Mouse (Mus musculus): ENCODE results near the gene Tmc4. TPM values are rescaled to one million over a fixed set of nuclear protein-coding genes. Genes with fewer than 3 reads are reported as not detected.

The Tmc4 gene
- polyA plus RNA-seq, 1 experiment, result 0.05 TPM

DNA sequence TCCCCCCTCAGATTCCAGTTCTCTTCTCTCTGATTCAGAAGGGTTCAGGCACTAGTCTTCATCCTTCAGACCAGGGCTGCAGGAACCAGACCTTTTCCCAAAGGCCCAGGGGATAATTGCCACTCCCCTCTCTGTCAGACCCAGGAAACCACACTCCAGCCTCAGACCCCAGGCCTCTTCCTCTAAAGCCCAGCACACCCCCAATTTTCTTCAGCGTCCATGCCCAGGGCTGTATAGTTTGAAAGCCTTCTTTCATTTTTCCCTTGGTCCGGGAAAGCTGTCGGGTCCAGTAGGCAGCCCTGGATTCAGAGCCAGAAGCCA is 2.2 kb downstream of the Tmc4 start:
- no peak overlapping the region for H3K4me3 ChIP-seq (replicated peaks)
- no peaks in the 10 kb centered on the region for H3K9me3 ChIP-seq (ENCODE audit: control insufficient read depth, low read length)
- TF ChIP-seq GATA1 (IDR thresholded peaks at IDR 0.05; ENCODE audit: low read length) (no peak), TAL1 (IDR thresholded peaks at IDR 0.05; ENCODE audit: low read length) (no peak)
- H3K27me3 ChIP-seq (ENCODE audit: control insufficient read depth), result no peaks in the 10 kb centered on the region
- no peaks in the 10 kb centered on the region; the same call in 1 of the 2 replicates for H3K36me3 ChIP-seq (ENCODE audit: control insufficient read depth)
- H3K4me1 ChIP-seq (ENCODE audit: control insufficient read depth), result peaks cover 2% of the 10 kb centered on the region; the same call in 1 of the 2 replicates

DNA sequence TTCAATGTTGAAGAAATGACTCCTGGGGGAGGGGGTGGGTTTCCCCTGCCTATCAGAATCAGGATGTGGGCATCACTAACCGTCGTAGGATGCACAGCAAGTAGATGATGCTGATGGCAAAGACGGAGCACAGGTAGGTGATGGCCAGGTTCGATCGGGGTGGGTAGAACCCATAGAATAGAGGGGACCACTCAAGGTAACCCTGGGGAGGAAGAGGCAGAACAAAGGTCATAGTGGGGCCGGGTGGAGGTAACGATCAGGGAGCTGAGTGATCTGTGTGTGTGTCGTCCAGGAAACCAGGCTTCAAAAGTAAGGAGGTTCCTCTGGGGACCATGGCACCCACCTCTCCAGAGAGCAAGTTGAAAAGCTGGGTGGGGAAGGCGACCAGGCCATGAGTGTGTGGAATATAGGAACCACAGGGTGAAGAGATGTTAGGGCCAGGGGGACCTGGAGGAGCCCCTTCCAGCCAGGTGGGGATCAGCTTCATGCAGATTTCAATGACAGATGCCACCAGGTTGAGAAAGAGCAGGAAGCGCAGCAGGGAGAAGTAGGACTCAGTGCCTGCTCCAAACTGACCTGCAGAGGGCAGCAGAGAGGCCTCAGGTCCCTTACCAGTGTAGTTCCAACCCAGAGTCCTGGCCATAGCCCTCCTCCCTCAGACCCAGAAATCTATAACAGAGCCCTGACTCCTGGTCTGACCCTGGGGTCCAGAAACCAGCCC is 2.7 kb downstream of the Tmc4 start:
- no peak overlapping the region for H3K4me3 ChIP-seq (replicated peaks)
- no peaks in the 10 kb centered on the region; the same call in 1 of the 2 replicates for H3K36me3 ChIP-seq (ENCODE audit: control insufficient read depth)
- H3K27me3 ChIP-seq (ENCODE audit: control insufficient read depth), result no peaks in the 10 kb centered on the region
- TF ChIP-seq GATA1 (IDR thresholded peaks at IDR 0.05; ENCODE audit: low read length), result no peak
- TF ChIP-seq TAL1 (IDR thresholded peaks at IDR 0.05; ENCODE audit: low read length), result no peak
- peaks cover 2% of the 10 kb centered on the region; the same call in 1 of the 2 replicates for H3K4me1 ChIP-seq (ENCODE audit: control insufficient read depth)
- no peaks in the 10 kb centered on the region for H3K9me3 ChIP-seq (ENCODE audit: control insufficient read depth, low read length)

DNA sequence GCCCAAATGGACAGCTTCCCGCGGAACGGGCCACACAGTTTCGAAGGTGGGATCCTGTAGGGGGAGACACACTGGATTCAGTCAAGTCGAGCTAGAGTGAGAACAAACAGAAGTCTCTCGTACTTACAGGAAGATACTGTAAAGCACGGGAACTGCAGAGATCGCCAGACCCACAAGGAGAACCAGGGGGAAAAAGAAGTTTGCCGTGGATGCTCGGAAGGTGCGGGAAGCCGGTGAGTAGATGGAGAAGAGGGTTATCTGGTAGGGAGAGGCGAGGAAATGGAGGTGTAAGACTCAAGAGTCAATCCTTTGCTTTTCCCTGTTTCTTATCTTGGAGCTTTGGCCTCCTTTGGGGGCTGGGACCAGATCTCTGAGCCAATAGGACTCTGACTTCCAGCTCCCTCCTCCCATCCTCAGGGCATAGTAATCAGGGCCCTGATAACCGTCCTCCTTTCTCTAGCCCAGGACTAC is 10.4 kb downstream of the Tmc4 start:
- H3K36me3 ChIP-seq (ENCODE audit: control insufficient read depth), result peaks cover 19% of the 10 kb centered on the region
- H3K4me3 ChIP-seq (replicated peaks), result peak overlapping the region; percentile 76
- H3K4me1 ChIP-seq (ENCODE audit: control insufficient read depth), result peaks cover 42% of the 10 kb centered on the region
- TF ChIP-seq GATA1 (IDR thresholded peaks at IDR 0.05; ENCODE audit: low read length) (no peak), TAL1 (IDR thresholded peaks at IDR 0.05; ENCODE audit: low read length) (no peak)
- H3K27me3 ChIP-seq (ENCODE audit: control insufficient read depth), result no peaks in the 10 kb centered on the region
- H3K9me3 ChIP-seq (ENCODE audit: control insufficient read depth, low read length), result no peaks in the 10 kb centered on the region

DNA sequence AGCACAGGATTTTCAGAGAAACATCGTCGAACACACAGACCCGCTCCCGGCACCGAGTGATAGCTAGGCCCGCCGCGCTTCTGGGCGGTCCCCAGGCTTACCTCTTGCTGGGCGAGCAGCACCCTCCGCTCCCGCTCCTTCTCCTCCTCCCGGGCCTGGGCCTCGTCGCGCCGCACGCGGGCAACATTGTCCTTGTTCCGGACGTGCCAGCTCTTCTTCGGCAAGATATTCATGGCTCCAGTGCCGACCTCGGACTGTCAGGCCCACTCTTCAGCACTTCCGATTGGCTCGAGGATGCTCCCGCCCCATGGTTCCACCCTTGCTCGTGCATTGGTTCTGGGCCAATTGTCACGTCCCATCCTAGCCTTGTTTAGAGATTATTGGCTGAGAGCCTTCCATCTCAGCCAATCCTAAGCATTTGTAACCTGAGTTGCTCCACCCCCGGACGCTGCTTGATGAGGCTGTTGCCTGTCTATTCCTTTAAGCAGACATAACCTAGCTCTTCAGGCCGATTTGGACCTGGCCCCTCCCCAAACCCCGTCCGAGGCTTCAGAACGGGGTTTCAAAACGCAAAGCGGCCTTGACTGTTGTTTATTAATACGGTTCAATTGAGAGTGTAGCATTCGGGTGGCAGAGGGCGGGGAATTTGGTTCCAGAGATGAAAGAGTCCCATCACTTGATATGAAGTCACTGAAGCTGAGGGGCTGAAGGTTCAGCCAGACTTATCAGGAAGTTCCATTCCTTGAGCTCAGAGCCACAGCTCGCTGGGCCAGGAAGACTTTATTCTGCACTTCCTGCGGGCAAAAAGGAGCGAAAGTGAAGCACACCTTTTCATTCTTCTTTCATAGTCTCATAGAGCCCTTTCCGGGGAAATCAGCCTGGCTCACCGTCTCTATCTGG is 11.9 kb downstream of the Tmc4 start, which contains the start of gene Leng1:
TSS of gene Leng1 (minus strand) at position 626 of the 900 bp plus-strand sequence.
- TF ChIP-seq GATA1 (IDR thresholded peaks at IDR 0.05; ENCODE audit: low read length) (no peak), TAL1 (IDR thresholded peaks at IDR 0.05; ENCODE audit: low read length) (no peak)
- H3K36me3 ChIP-seq (ENCODE audit: control insufficient read depth), result peaks cover 34% of the 10 kb centered on the region
- peaks cover 42% of the 10 kb centered on the region for H3K4me1 ChIP-seq (ENCODE audit: control insufficient read depth)
- H3K4me3 ChIP-seq (replicated peaks), result peak within 1 kb of the TSS; percentile 76
- H3K27me3 ChIP-seq (ENCODE audit: control insufficient read depth), result no peaks in the 10 kb centered on the region
- H3K9me3 ChIP-seq (ENCODE audit: control insufficient read depth, low read length), result no peaks in the 10 kb centered on the region

DNA sequence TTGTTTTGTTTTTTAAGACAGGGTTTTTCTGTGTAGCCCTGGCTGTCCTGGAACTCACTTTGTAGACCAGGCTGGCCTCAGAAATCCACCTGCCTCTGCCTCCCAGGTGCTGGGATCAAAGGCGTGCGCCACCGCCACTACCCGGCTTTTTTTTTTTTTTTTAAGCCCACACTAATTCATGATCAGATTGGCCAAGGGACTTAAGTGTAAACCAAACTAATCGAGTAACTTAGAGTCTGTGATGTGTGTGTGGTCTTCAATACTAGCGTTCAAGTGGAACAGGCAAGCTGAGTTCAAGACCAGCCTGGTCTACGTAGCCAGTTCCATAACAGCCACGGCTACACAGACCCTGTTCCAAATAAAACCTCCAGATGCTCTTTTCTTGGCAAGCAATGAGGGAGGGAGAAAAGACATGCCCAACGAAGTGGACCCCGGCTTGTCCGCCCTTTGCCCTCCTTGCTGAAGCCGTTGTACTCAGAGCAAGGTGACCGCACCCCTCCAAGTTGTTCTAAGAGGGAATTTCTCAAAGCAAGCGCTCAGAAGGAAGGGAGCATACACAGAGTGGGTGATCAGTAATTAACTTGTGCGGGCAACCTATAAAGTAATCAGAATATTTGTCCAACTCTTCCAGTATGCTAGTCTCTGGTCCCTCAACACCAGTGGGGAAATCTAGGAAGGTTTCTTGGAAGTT is 12.7 kb downstream of the Tmc4 start:
- Histone ChIP-seq H3K9me3 (ENCODE audit: control insufficient read depth, low read length) (no peaks in the 10 kb centered on the region), H3K4me3 (replicated peaks) (peak overlapping the region; percentile 76), H3K4me1 (ENCODE audit: control insufficient read depth) (peaks cover 42% of the 10 kb centered on the region), H3K36me3 (ENCODE audit: control insufficient read depth) (peaks cover 42% of the 10 kb centered on the region), H3K27me3 (ENCODE audit: control insufficient read depth) (no peaks in the 10 kb centered on the region)
- no peak for TF ChIP-seq GATA1 (IDR thresholded peaks at IDR 0.05; ENCODE audit: low read length)
- no peak for TF ChIP-seq TAL1 (IDR thresholded peaks at IDR 0.05; ENCODE audit: low read length)

DNA sequence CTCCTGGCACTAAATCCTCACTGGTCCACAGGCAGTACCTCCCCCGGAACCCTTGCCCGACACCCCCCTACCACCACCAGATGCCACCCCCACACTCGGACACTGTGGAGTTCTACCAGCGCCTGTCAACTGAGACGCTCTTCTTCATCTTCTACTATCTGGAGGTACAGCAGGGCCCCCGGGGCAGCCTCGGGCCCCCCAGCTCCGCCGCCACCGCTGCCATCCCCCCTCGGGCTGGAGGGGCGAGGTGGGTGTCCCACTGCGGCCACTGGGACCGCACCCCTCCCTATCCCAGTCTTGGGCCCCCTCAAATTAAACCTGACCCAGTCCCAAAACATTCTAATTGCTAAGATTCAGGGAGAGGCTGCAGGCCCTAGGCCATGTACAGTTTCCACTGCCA is 18.8 kb downstream of the Tmc4 start:
- Histone ChIP-seq H3K36me3 (ENCODE audit: control insufficient read depth) (peaks cover 100% of the 10 kb centered on the region), H3K27me3 (ENCODE audit: control insufficient read depth) (no peaks in the 10 kb centered on the region), H3K4me3 (replicated peaks) (no peak overlapping the region), H3K9me3 (ENCODE audit: control insufficient read depth, low read length) (no peaks in the 10 kb centered on the region), H3K4me1 (ENCODE audit: control insufficient read depth) (peaks cover 7% of the 10 kb centered on the region)
- no peak for TF ChIP-seq GATA1 (IDR thresholded peaks at IDR 0.05; ENCODE audit: low read length)
- no peak for TF ChIP-seq TAL1 (IDR thresholded peaks at IDR 0.05; ENCODE audit: low read length)

DNA sequence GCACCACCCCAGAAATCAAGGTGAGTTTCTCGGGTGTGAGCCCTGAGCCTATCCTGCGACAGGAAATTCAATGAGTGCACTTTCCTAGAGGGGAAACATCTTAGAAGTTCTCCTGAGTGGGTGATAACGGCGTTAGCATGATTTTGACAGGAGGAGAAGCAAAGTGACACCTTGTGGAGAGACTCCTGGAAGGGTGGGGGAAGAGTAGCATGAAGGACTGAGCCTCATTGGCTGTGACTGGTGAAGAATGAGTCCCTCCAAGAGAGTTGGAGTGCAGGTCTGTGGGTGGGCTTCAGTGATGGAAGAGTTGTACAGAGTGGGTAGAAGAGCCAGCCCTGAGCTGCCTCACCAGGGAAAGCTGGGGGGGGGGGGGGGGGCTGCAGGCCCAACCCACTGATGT is 20.4 kb downstream of the Tmc4 start:
- H3K4me3 ChIP-seq (replicated peaks), result no peak overlapping the region
- TF ChIP-seq TAL1 (IDR thresholded peaks at IDR 0.05; ENCODE audit: low read length) (no peak), GATA1 (IDR thresholded peaks at IDR 0.05; ENCODE audit: low read length) (no peak)
- peaks cover 2% of the 10 kb centered on the region for H3K4me1 ChIP-seq (ENCODE audit: control insufficient read depth)
- no peaks in the 10 kb centered on the region for H3K27me3 ChIP-seq (ENCODE audit: control insufficient read depth)
- H3K9me3 ChIP-seq (ENCODE audit: control insufficient read depth, low read length), result no peaks in the 10 kb centered on the region
- peaks cover 100% of the 10 kb centered on the region for H3K36me3 ChIP-seq (ENCODE audit: control insufficient read depth)

DNA sequence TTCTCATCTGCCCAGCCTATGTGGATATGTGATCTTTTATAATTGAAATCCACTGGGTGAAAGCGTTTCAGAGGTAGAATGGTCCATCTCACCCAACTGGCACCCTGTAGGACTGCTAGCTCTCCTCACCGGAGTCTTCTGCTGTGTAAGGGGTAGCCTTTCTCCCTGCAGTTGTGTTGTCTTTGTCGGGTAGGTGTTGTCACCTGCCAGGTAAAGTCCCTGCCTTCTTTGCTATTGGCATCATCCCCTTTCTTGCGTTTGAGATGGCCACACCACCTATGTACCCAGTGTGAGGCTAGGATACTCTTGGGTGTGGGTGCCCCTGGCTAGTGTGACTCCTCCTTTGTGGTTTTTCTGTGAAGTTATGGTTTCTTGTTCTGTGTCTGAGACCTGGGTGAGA is 30.7 kb downstream of the Tmc4 start:
- peak overlapping the region; percentile 83 for H3K4me3 ChIP-seq (replicated peaks)
- H3K4me1 ChIP-seq (ENCODE audit: control insufficient read depth), result peaks cover 45% of the 10 kb centered on the region
- TF ChIP-seq GATA1 (IDR thresholded peaks at IDR 0.05; ENCODE audit: low read length) (no peak), TAL1 (IDR thresholded peaks at IDR 0.05; ENCODE audit: low read length) (no peak)
- H3K36me3 ChIP-seq (ENCODE audit: control insufficient read depth), result peaks cover 62% of the 10 kb centered on the region
- no peaks in the 10 kb centered on the region for H3K9me3 ChIP-seq (ENCODE audit: control insufficient read depth, low read length)
- H3K27me3 ChIP-seq (ENCODE audit: control insufficient read depth), result no peaks in the 10 kb centered on the region
